Mouse (Mus musculus) bone marrow, adult 2 months (tissue): ENCODE measurements at regions not wholly inside any gene's neighbourhood (a gene's known extent, or its start where the extent isn't known, plus 50 kb on each side); places are given as distances from the start of the nearest gene placed in this dataset.
"Not testable (repeated sequence)": the region's sequence is repeated elsewhere in the genome, so short reads cannot be mapped to it uniquely, and the experiment has no call there.

ENCODE experiments used
- H3K27ac ChIP-seq: fragments of 200-500 bp; 2 replicates; pipeline ENCODE4 v1.5.1; 2012; ENCODE audit warnings: low read depth, mild to moderate bottlenecking, control low read depth, inconsistent platforms, low read length; ENCODE audit not compliant: control insufficient read depth, poor library complexity, insufficient read depth
- H3K4me1 ChIP-seq: fragments of 200-500 bp; 2 replicates; pipeline ENCODE4 v1.6.1; 2011; ENCODE audit warnings: low read length; ENCODE audit not compliant: control insufficient read depth, insufficient read depth
- H3K4me3 ChIP-seq: fragments of 200-500 bp; replicated peaks from 2 replicates; pipeline ENCODE3; 2011; ENCODE audit warnings: mild to moderate bottlenecking, low read depth, low read length, control low read depth; ENCODE audit not compliant: control insufficient read depth
- CTCF ChIP-seq: fragments of 200-500 bp; IDR thresholded peaks from 2 replicates; pipeline ENCODE4 v1.5.1; 2011; ENCODE audit warnings: low read length, control low read depth; ENCODE audit not compliant: control insufficient read depth, insufficient read depth
- POLR2A ChIP-seq: fragments of 200-500 bp; IDR thresholded peaks from 2 replicates; pipeline ENCODE4 v1.6.1; 2011; ENCODE audit warnings: low read depth, mild to moderate bottlenecking, control low read depth, low read length, borderline replicate concordance; ENCODE audit not compliant: control insufficient read depth
- WGBS: fragments of 180-500 bp; shearing (Covaris S2); methylation state at CpG from one replicate; pipeline ENCODE4 v1.1.7; 2018; 5-methylcytosine and 5-hydroxymethylcytosine counted together

DNA sequence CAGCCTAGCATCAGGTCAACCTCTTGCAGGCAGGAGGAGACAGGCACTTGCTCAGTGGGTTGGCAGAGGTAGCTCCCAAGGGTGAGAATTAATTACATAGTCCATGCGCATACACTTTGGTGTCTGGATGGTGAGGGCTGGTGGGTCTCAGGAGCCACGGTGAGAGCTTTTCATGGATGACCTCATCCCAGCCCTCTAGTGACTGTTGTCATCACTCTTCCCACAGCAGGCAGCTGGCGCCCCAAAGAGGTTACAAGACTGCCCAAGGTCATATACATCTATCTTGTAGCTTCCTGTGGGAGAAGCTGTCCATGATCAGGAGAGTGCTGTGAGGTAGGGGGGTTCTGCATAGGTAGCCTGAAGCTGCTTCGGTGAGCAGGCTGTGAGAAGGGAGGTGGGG lies 224.5 kb downstream of the 1810013L24Rik start:
- 54% methylated on average over 4 of the region's 4 CpGs for WGBS
- TF ChIP-seq POLR2A (no peak), CTCF (no peak)

GRCm38 (mm10) chr16:9056430-9056829 lies 226.5 kb downstream of the 1810013L24Rik start:
- Histone ChIP-seq H3K4me1 (no peaks in the 10 kb centered on the region), H3K4me3 (no peak overlapping the region), H3K27ac (no peak overlapping the region)
- WGBS, result 62% methylated on average over 3 of the region's 3 CpGs
- TF ChIP-seq POLR2A, result no peak
- TF ChIP-seq CTCF, result no peak

More for the DNA sequence above, 224.5 kb downstream of the 1810013L24Rik start:
- no peak overlapping the region for H3K27ac ChIP-seq
- no peaks in the 10 kb centered on the region for H3K4me1 ChIP-seq
- no peak overlapping the region for H3K4me3 ChIP-seq

- TF ChIP-seq CTCF, result no peak
- no peak for TF ChIP-seq POLR2A
- H3K27ac ChIP-seq, result no peak overlapping the region
- 88% methylated on average over 4 of the region's 4 CpGs for WGBS
- no peaks in the 10 kb centered on the region for H3K4me1 ChIP-seq
- no peak overlapping the region for H3K4me3 ChIP-seq
Measured at GRCm38 (mm10) chr16:9071526-9071925, 241.6 kb downstream of the 1810013L24Rik start.

DNA sequence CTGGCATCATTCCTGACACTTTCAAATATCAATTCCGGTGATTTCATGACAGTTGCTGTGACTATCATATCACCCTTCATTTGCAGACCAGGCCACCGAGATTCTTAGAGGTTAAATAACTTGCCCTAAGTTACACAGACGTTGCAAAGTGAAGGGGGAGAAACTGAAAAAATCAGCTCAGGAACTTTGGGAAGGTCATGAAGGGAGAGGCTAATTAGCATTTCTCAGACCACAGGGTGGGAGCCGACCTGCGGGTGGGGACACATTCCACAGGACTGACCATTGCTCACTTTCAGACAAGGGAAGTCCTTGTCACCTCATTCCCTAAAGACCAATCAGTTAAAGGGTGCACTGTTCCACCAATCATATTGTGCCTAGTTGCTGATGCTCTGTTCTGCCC lies 242.1 kb downstream of the 1810013L24Rik start:
- H3K4me1 ChIP-seq, H3K4me3 ChIP-seq, H3K27ac ChIP-seq: not testable (repeated sequence)
- WGBS, result 80% methylated on average over 5 of the region's 5 CpGs

- Histone ChIP-seq H3K27ac (no peak overlapping the region), H3K4me3 (no peak overlapping the region), H3K4me1 (no peaks in the 10 kb centered on the region)
- no peak for TF ChIP-seq POLR2A
- no peak for TF ChIP-seq CTCF
- WGBS, result 79% methylated on average over 4 of the region's 4 CpGs
Measured at GRCm38 (mm10) chr16:9074295-9074694, 244.4 kb downstream of the 1810013L24Rik start.

DNA sequence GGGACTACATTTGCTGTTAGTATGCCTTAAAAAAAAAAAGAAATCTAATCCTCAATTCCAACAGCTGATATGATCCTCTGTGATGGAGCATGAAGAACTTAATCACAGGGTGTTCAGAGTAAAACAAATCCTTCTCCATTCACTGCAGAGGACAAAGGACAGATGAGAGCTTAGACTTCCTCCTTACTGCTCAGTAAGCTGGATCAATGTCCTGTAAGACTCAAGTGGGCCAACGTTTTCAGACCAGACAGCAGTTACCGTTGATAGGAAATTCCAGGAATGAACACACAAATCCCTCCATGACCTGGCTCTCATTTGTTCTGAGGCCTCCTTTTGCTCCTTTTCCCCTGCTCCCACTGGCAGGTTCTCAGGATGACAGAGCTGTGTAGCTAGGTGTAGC lies 247.6 kb downstream of the 1810013L24Rik start:
- TF ChIP-seq POLR2A, result no peak
- TF ChIP-seq CTCF, result no peak
- WGBS, result 80% methylated on average over 2 of the region's 2 CpGs
- Histone ChIP-seq H3K27ac (no peak overlapping the region), H3K4me3 (no peak overlapping the region), H3K4me1 (no peaks in the 10 kb centered on the region)

GRCm38 (mm10) chr16:9078405-9078942 lies 248.6 kb downstream of the 1810013L24Rik start:
- H3K27ac ChIP-seq, result no peak overlapping the region
- TF ChIP-seq POLR2A (no peak), CTCF (no peak)
- H3K4me1 ChIP-seq, result no peaks in the 10 kb centered on the region
- no peak overlapping the region for H3K4me3 ChIP-seq
- WGBS, result 89% methylated on average over 4 of the region's 4 CpGs

- Histone ChIP-seq H3K4me3 (no peak overlapping the region), H3K27ac (no peak overlapping the region), H3K4me1 (no peaks in the 10 kb centered on the region)
- WGBS, result 71% methylated on average over 3 of the region's 3 CpGs
- TF ChIP-seq POLR2A (no peak), CTCF (no peak)
Measured at GRCm38 (mm10) chr16:9083040-9083439, 253.1 kb downstream of the 1810013L24Rik start.

- WGBS, result 66% methylated on average over 2 of the region's 2 CpGs
- Histone ChIP-seq H3K4me1 (no peaks in the 10 kb centered on the region), H3K27ac (no peak overlapping the region), H3K4me3 (no peak overlapping the region)
- TF ChIP-seq POLR2A (no peak), CTCF (no peak)
Measured at GRCm38 (mm10) chr16:9083740-9084139, 253.8 kb downstream of the 1810013L24Rik start.
